Mouse (Mus musculus): ENCODE measurements around the gene Col6a6. TPM values are rescaled to one million over a fixed set of nuclear protein-coding genes. Genes with fewer than 3 reads are reported as not detected.
"Not testable (repeated sequence)": the region's sequence is repeated elsewhere in the genome, so short reads cannot be mapped to it uniquely, and the experiment has no call there.

The Col6a6 gene
- polyA plus RNA-seq, 1 experiment from 2014 or later: 0.55 TPM

DNA sequence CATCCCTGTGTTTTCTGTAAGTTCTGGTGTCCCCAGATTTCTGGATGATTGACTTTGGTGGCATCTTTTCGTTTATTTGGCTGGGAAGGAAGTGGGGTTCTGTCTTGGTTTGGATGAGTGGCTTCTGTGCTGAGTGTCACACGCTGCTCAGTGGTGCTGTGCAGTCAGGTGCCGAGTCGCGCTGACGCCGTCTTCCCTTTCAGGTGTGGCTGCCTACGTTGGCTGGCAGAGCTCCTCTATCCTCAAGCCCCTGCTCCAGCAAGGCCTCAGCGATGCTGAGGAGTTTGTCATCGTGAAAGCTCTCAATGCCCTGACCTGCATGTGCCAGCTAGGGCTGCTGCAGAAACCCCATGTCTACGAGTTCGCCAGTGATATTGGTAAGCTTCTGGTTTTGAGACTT lies 169.7 kb downstream of the Col6a6 start:
- H3K4me2 ChIP-seq (replicated peaks): no peak overlapping the region
- peaks cover 45% of the 10 kb centered on the region for H3K36me3 ChIP-seq
- H3K4me1 ChIP-seq: no peaks in the 10 kb centered on the region
- 96% methylated on average over 12 of the region's 12 CpGs for WGBS
- no peaks in the 10 kb centered on the region for H3K9me3 ChIP-seq
- no peak overlapping the region for H3K4me3 ChIP-seq
- no peak overlapping the region for H3K9ac ChIP-seq
- no peaks in the 10 kb centered on the region for H3K27me3 ChIP-seq
- no peak overlapping the region for H3K27ac ChIP-seq
- no peak for ATAC-seq (ENCODE audit: insufficient number of reproducible peaks, insufficient read depth, low FRiP score, low TSS enrichment)

DNA sequence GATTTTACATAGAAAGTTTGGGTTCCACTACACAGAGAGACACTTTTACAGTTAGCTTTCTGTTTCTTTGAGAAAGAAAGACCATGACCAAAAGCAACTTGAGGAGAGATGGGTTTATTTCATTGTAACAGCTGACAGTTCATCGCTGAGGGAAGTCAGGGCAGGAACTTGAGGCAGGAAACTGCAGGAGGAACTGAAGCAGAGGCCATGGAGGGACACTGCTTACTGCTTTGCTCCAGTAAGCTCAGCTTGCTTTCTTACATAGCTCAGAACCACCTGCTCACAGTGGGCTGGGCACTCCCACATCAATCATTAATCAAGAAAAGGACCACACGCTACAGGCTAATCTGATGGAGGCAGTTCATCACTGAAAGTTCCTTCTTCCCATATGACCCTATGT lies 171.8 kb downstream of the Col6a6 start:
- no peaks in the 10 kb centered on the region for H3K4me1 ChIP-seq
- no peak for ATAC-seq (ENCODE audit: insufficient number of reproducible peaks, insufficient read depth, low FRiP score, low TSS enrichment)
- 81% methylated on average over 2 of the region's 2 CpGs for WGBS
- H3K4me3 ChIP-seq: no peak overlapping the region
- H3K4me2 ChIP-seq (replicated peaks): no peak overlapping the region
- H3K27ac ChIP-seq: no peak overlapping the region
- no peak overlapping the region for H3K9ac ChIP-seq
- H3K27me3 ChIP-seq: no peaks in the 10 kb centered on the region
- no peaks in the 10 kb centered on the region for H3K9me3 ChIP-seq
- H3K36me3 ChIP-seq: peaks cover 42% of the 10 kb centered on the region

DNA sequence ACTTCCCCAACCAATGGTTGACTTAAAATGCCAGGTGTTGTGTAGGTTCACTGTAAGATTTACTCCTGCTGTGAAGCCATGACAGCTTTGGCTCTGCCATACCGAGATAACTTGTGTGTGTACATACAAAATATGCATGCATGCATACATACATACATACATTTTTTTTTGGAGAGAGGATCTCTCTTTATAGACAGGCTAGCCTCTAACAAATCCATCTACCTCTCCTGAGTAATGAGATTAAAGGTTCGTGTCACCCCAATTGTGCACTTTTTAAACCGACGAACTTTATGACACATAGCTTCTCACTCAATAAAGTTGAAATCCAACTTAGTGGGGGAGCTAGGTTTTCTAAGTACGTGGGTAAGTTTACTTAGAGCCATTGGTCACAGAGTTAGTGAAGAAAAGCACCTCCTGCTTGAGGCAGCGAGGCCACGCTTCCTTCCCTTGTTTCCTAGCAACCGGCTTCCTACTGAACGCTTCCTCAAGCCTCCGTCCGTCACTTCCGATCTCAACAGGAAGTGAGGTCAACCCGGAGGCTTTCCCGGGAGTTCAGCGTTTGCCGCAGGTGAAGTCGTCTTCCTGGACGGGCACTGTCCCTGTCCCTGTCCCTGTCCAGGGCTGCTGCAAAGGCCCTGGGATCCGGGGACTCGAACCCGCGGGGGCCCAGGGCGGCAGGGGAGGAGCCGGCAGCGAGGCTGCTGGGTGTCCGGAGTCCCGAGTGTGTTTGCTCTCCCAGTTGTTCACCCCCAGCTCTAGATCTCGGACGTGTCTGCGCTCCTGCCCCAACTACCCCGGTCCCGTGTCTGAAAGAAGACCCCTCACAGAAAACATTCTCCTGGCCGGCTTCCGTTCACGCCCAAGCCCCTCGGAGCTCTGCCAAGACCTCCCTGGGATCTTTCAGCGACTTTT lies 185.2 kb downstream of the Col6a6 start, which contains the start of gene Pik3r4:
TSS of gene Pik3r4 (plus strand) at position 519 of the 912 bp plus-strand sequence.
- H3K9me3 ChIP-seq: no peaks in the 10 kb centered on the region
- H3K4me1 ChIP-seq: peaks cover 4% of the 10 kb centered on the region; the same call in 1 of the 2 replicates
- 6% methylated on average over 37 of the region's 37 CpGs for WGBS
- peak within 1 kb of the TSS; percentile 77 for H3K9ac ChIP-seq
- no peaks in the 10 kb centered on the region for H3K27me3 ChIP-seq
- 0 out of 2 replicates have a peak within 1 kb of the TSS, but pooled peaks have one; percentile 26 for H3K27ac ChIP-seq
- H3K4me3 ChIP-seq: peak within 1 kb of the TSS; percentile 82
- H3K4me2 ChIP-seq (replicated peaks): peak within 1 kb of the TSS; percentile 86
- ATAC-seq (ENCODE audit: insufficient number of reproducible peaks, insufficient read depth, low FRiP score, low TSS enrichment): peak; percentile 85
- H3K36me3 ChIP-seq: peaks cover 21% of the 10 kb centered on the region

GRCm38 (mm10) chr9:105641377-105641776 lies 186.6 kb downstream of the Col6a6 start:
- H3K9me3 ChIP-seq; H3K27me3 ChIP-seq; H3K27ac ChIP-seq; H3K4me3 ChIP-seq; H3K9ac ChIP-seq; ATAC-seq (ENCODE audit: insufficient number of reproducible peaks, insufficient read depth, low FRiP score, low TSS enrichment); H3K4me2 ChIP-seq (replicated peaks); H3K4me1 ChIP-seq: not testable (repeated sequence)
- WGBS: 73% methylated on average over 6 of the region's 6 CpGs
- peaks cover 19% of the 10 kb centered on the region for H3K36me3 ChIP-seq

Other genes starting within 250 kb of the Col6a6 start
- gene Pik3r4, start 185.2 kb downstream of the Col6a6 start, polyA plus RNA-seq (2016; fragmentation: Nextera tagmentation; extraction: Ambion mirVana): 28.1 and 32.2 TPM in 2 replicates
- gene Col6a5, start 132.5 kb upstream of the Col6a6 start, polyA plus RNA-seq (2016; fragmentation: Nextera tagmentation; extraction: Ambion mirVana): 0.04 and 0.10 TPM in 2 replicates